Mouse (Mus musculus): ENCODE measurements around the gene Ltbr. TPM values are rescaled to one million over a fixed set of nuclear protein-coding genes. Genes with fewer than 3 reads are reported as not detected.

The Ltbr gene
- total RNA-seq (2014; rRNA removed), result 14.9 and 19.9 TPM in 2 replicates
- polyA plus RNA-seq (2015; fragmentation: Nextera tagmentation; extraction: Ambion mirVana), result 11.4 and 14.8 TPM in 2 replicates

GRCm38 (mm10) chr6:125313546-125314230, at the start of gene Ltbr:
Ltbr (minus strand) TSS chr6:125313885.
- Histone ChIP-seq H3K9ac (peak within 1 kb of the TSS; percentile 51), H3K36me3 (ENCODE audit: insufficient read depth) (no peaks in the 10 kb centered on the region), H3K4me3 (ENCODE audit: low read depth, low read length) (peak within 1 kb of the TSS; percentile 32), H3K27me3 (ENCODE audit: insufficient read depth, low read length) (no peaks in the 10 kb centered on the region), H3K27ac (ENCODE audit: low read depth, low read length) (no peak within 1 kb of the TSS), H3K9me3 (ENCODE audit: low read length) (no peaks in the 10 kb centered on the region), H3K4me1 (ENCODE audit: insufficient read depth) (peaks cover 6% of the 10 kb centered on the region; the same call in 1 of the 2 replicates), H3K4me2 (ENCODE audit: low read depth) (peak within 1 kb of the TSS; percentile 53)
- WGBS, result 7% methylated on average over 42 of the region's 46 CpGs
- DNase-seq, result peak; percentile 51
- ATAC-seq, result peak; percentile 79
- TF ChIP-seq CTCF (IDR thresholded peaks at IDR 0.05; ENCODE audit: low read depth), result no peak

GRCm38 (mm10) chr6:125363021-125363420, 49.3 kb upstream of the Ltbr start:
- Histone ChIP-seq H3K4me2 (ENCODE audit: low read depth) (peak overlapping the region; percentile 30), H3K4me1 (ENCODE audit: insufficient read depth) (no peaks in the 10 kb centered on the region; the same call in 1 of the 2 replicates), H3K36me3 (ENCODE audit: insufficient read depth) (no peaks in the 10 kb centered on the region), H3K4me3 (ENCODE audit: low read depth, low read length) (no peak overlapping the region), H3K9ac (no peak overlapping the region), H3K27ac (ENCODE audit: low read depth, low read length) (no peak overlapping the region), H3K27me3 (ENCODE audit: insufficient read depth, low read length) (peaks cover 19% of the 10 kb centered on the region), H3K9me3 (ENCODE audit: low read length) (no peaks in the 10 kb centered on the region)
- no peak for TF ChIP-seq CTCF (IDR thresholded peaks at IDR 0.05; ENCODE audit: low read depth)
- ATAC-seq (no peak), DNase-seq (no peak)
- 23% methylated on average over 15 of the region's 15 CpGs for WGBS

- Histone ChIP-seq H3K27ac (ENCODE audit: low read depth, low read length) (no peak overlapping the region), H3K36me3 (ENCODE audit: insufficient read depth) (no peaks in the 10 kb centered on the region), H3K4me1 (ENCODE audit: insufficient read depth) (no peaks in the 10 kb centered on the region; the same call in 1 of the 2 replicates), H3K27me3 (ENCODE audit: insufficient read depth, low read length) (peaks cover 19% of the 10 kb centered on the region), H3K9ac (peak overlapping the region; percentile 39), H3K4me2 (ENCODE audit: low read depth) (peak overlapping the region; percentile 52), H3K9me3 (ENCODE audit: low read length) (no peaks in the 10 kb centered on the region), H3K4me3 (ENCODE audit: low read depth, low read length) (peak overlapping the region; percentile 28)
- 9% methylated on average over 38 of the region's 38 CpGs for WGBS
- TF ChIP-seq CTCF (IDR thresholded peaks at IDR 0.05; ENCODE audit: low read depth), result peak; percentile 57
- peak; percentile 76 for DNase-seq
- peak; percentile 71 for ATAC-seq
Measured at GRCm38 (mm10) chr6:125361467-125362291, 48.0 kb upstream of the Ltbr start.

- Histone ChIP-seq H3K4me2 (ENCODE audit: low read depth) (peak overlapping the region; percentile 52; the same call in 1 of the 2 replicates), H3K27me3 (ENCODE audit: insufficient read depth, low read length) (peaks cover 19% of the 10 kb centered on the region), H3K4me1 (ENCODE audit: insufficient read depth) (no peaks in the 10 kb centered on the region; the same call in 1 of the 2 replicates), H3K36me3 (ENCODE audit: insufficient read depth) (no peaks in the 10 kb centered on the region), H3K9ac (no peak overlapping the region), H3K4me3 (ENCODE audit: low read depth, low read length) (no peak overlapping the region), H3K9me3 (ENCODE audit: low read length) (no peaks in the 10 kb centered on the region), H3K27ac (ENCODE audit: low read depth, low read length) (no peak overlapping the region)
- no peak for DNase-seq
- ATAC-seq, result no peak
- no peak for TF ChIP-seq CTCF (IDR thresholded peaks at IDR 0.05; ENCODE audit: low read depth)
- WGBS, result 64% methylated on average over 9 of the region's 9 CpGs
Measured at GRCm38 (mm10) chr6:125360846-125361245, 47.2 kb upstream of the Ltbr start.

GRCm38 (mm10) chr6:125359999-125360398, 46.3 kb upstream of the Ltbr start:
- no peak for DNase-seq
- WGBS, result 64% methylated on average over 9 of the region's 9 CpGs
- no peak for ATAC-seq
- Histone ChIP-seq H3K36me3 (ENCODE audit: insufficient read depth) (no peaks in the 10 kb centered on the region), H3K9me3 (ENCODE audit: low read length) (no peaks in the 10 kb centered on the region), H3K9ac (no peak overlapping the region), H3K4me1 (ENCODE audit: insufficient read depth) (no peaks in the 10 kb centered on the region; the same call in 1 of the 2 replicates), H3K27me3 (ENCODE audit: insufficient read depth, low read length) (peaks cover 18% of the 10 kb centered on the region), H3K27ac (ENCODE audit: low read depth, low read length) (no peak overlapping the region), H3K4me2 (ENCODE audit: low read depth) (no peak overlapping the region), H3K4me3 (ENCODE audit: low read depth, low read length) (no peak overlapping the region)
- TF ChIP-seq CTCF (IDR thresholded peaks at IDR 0.05; ENCODE audit: low read depth), result no peak

- no peak for ATAC-seq
- Histone ChIP-seq H3K27ac (ENCODE audit: low read depth, low read length) (no peak overlapping the region), H3K9ac (no peak overlapping the region), H3K4me2 (ENCODE audit: low read depth) (no peak overlapping the region), H3K27me3 (ENCODE audit: insufficient read depth, low read length) (no peaks in the 10 kb centered on the region), H3K36me3 (ENCODE audit: insufficient read depth) (no peaks in the 10 kb centered on the region), H3K4me1 (ENCODE audit: insufficient read depth) (no peaks in the 10 kb centered on the region), H3K4me3 (ENCODE audit: low read depth, low read length) (no peak overlapping the region), H3K9me3 (ENCODE audit: low read length) (no peaks in the 10 kb centered on the region)
- no peak for TF ChIP-seq CTCF (IDR thresholded peaks at IDR 0.05; ENCODE audit: low read depth)
- no peak for DNase-seq
- 89% methylated on average over 15 of the region's 15 CpGs for WGBS
Measured at GRCm38 (mm10) chr6:125357334-125357733, 43.6 kb upstream of the Ltbr start.

- DNase-seq (no peak), ATAC-seq (no peak)
- H3K4me3 ChIP-seq (ENCODE audit: low read depth, low read length), result no peak overlapping the region
Measured at GRCm38 (mm10) chr6:125356264-125356663, 42.6 kb upstream of the Ltbr start.

More at GRCm38 (mm10) chr6:125356264-125356663, 42.6 kb upstream of the Ltbr start:
- 55% methylated on average over 8 of the region's 8 CpGs for WGBS
- TF ChIP-seq CTCF (IDR thresholded peaks at IDR 0.05; ENCODE audit: low read depth), result no peak
- H3K9ac ChIP-seq, result no peak overlapping the region
- no peaks in the 10 kb centered on the region for H3K4me1 ChIP-seq (ENCODE audit: insufficient read depth)
- no peak overlapping the region for H3K4me2 ChIP-seq (ENCODE audit: low read depth)
- H3K36me3 ChIP-seq (ENCODE audit: insufficient read depth), result no peaks in the 10 kb centered on the region
- H3K27me3 ChIP-seq (ENCODE audit: insufficient read depth, low read length), result no peaks in the 10 kb centered on the region
- no peaks in the 10 kb centered on the region for H3K9me3 ChIP-seq (ENCODE audit: low read length)
- H3K27ac ChIP-seq (ENCODE audit: low read depth, low read length), result no peak overlapping the region

Data from forebrain, postnatal 0 days (tissue).